Mouse (Mus musculus) embryonic facial prominence, embryonic 14.5 days (tissue): Measurements from ENCODE around the gene Dcbld1. TPM values are rescaled to one million over a fixed set of nuclear protein-coding genes. Genes with fewer than 3 reads are reported as not detected.
A peak's percentile ranks its signal among the peaks of the same experiment; 100 is the strongest.

Source experiments
- ATAC-seq: fragments of 200-750 bp; cut with Nextera tagmentation; 2 replicates; pipeline ENCODE4 v1.8.0; 2017; ENCODE audit warnings: low read depth, moderate number of reproducible peaks, moderate TSS enrichment
- DNase-seq: peaks from one replicate; pipeline ENCODE4 v3.0.0-alpha.2; 2015; ENCODE audit warnings: low spot score
- H3K27ac ChIP-seq: fragments of 300-500 bp; sonication (generic); replicated peaks from 2 replicates; pipeline ENCODE4 v1.5.1; 2014; ENCODE audit warnings: low read depth, mild to moderate bottlenecking, low read length, moderate library complexity
- H3K27me3 ChIP-seq: fragments of 300-500 bp; sonication (generic); replicated peaks from 2 replicates; pipeline ENCODE4 v1.6.1; 2014; ENCODE audit warnings: low read length; ENCODE audit not compliant: control insufficient read depth, insufficient read depth
- H3K36me3 ChIP-seq: fragments of 300-500 bp; sonication (generic); 2 replicates; pipeline ENCODE4 v1.6.1; 2014; ENCODE audit warnings: low read length, mixed read lengths; ENCODE audit not compliant: control insufficient read depth, insufficient read depth
- H3K4me1 ChIP-seq: fragments of 300-500 bp; sonication (generic); 2 replicates; pipeline ENCODE4 v1.6.1; 2014; ENCODE audit warnings: antibody characterized with exemption, low read length; ENCODE audit not compliant: control insufficient read depth, insufficient read depth
- H3K4me2 ChIP-seq: fragments of 300-500 bp; sonication (generic); 2 replicates; pipeline ENCODE4 v1.6.1; 2014; ENCODE audit warnings: low read depth, mild to moderate bottlenecking, low read length, moderate library complexity, mixed read lengths
- H3K4me3 ChIP-seq: fragments of 300-500 bp; sonication (generic); 2 replicates; pipeline ENCODE4 v1.5.1; 2014; ENCODE audit warnings: low read depth, mild to moderate bottlenecking, low read length
- H3K9ac ChIP-seq: fragments of 300-500 bp; sonication (generic); 2 replicates; pipeline ENCODE4 v1.6.1; 2014; ENCODE audit warnings: low read depth, mild to moderate bottlenecking, low read length, moderate library complexity, mixed read lengths
- H3K9me3 ChIP-seq: fragments of 300-500 bp; sonication (generic); 2 replicates; pipeline ENCODE4 v1.6.1; 2016; ENCODE audit warnings: low read length; ENCODE audit not compliant: control insufficient read depth
- WGBS: fragments of 180-500 bp; shearing (Covaris S2); extraction: QIAGEN DNeasy Blood & Tissue Kit; methylation state at CpG from one replicate; pipeline ENCODE4 v1.1.7; 2014; 5-methylcytosine and 5-hydroxymethylcytosine counted together
- polyA plus RNA-seq: library from polyadenylated mRNA; unstranded; fragments of >200 nt; fragmentation: Nextera tagmentation; extraction: Ambion mirVana; gene quantifications from 2 replicates; pipeline ENCODE4 v1.2.1, GENCODE M21; 2014

Gene Dcbld1
- polyA plus RNA-seq, 1 experiment from 2014 or later: 12.8 TPM

DNA sequence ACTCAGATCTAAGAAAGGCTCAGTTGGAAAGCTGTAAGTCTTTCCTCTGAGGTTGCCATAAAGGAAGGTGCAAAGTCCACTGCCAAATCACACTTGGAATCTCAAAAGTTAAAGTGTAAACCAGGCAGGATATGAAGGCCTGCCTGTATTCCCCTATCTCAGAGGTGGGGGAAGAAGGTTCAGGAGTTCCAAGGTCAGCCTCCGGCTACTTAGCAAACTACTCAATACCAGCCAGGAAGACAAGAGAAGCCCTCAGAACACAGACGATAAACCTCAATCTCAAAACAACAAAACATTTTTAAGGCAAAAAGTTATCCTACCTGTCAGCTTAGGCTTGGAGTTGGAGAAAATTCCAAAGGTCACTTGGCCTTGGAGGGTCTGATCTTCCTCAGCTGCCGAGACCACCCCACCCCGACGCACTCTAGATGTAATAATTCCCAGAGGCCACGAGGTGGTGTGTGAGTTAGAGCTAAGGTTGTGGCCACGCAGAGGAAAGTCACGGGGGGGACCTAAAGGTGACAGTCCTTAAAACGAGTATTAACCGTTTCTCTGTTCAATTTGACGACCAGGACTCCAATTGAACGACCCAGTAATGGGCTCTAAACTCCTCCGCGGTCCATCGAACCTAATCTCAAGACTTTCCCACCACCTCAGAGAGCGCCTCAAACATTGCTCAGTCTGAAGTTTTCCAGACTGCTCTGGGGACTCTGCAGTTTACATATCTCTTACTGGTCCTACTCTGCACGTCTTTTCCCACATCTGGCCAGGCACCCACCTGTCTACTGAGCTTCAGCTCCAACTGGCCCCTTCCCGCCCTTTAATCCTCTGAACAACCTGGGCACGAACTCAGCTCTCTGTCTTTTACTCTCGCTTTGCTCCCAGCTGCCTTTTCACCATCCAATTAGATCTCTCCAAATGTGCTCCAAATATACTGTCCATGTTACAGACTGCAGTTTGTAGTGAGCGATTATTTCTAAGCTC, 933 bp upstream of the Dcbld1 start:
- 0 out of 2 replicates have a peak, but pooled peaks have one; percentile 9 for ATAC-seq
- H3K4me1 ChIP-seq: no peaks in the 10 kb centered on the region
- H3K9me3 ChIP-seq: no peaks in the 10 kb centered on the region
- H3K27ac ChIP-seq: no peak overlapping the region
- DNase-seq: peak; percentile 42
- peak overlapping the region; percentile 86 for H3K4me3 ChIP-seq
- H3K27me3 ChIP-seq: no peaks in the 10 kb centered on the region
- no peak overlapping the region for H3K9ac ChIP-seq
- no peaks in the 10 kb centered on the region for H3K36me3 ChIP-seq
- 10% methylated on average over 21 of the region's 21 CpGs for WGBS
- H3K4me2 ChIP-seq: peak overlapping the region; percentile 87

DNA sequence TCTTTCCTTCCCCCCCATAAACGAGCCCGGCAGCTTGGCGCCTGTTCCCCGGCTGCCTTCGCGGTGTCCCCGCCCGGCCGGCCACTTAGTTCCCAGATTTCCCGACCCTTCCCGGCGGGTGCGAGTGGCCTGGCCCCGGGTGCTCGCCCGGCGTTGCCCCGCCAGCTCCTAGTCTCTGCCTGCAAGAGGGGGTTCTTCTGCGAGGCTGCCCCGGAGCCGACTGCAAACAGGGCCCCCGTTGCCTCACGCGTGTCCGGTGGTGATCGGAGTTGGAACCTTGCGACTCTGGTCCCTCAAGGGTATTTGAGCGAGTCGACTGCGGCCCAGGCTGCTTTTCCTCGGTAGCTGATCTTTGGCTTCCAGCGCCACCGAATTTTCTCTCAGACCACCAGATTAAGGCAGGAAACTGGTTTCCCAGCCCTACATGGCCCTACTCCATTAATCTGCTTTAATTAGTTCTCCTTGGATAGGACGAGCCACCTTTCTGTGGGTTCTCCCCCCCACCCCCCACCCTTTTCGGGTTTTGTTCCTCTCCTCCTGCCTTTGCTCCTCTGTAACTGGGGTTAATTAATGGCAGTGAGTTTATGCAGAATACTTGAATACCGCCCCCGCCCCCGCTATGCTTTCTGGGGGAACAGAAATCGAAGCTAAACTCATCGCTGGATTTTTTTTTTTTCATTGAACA, 692 bp downstream of the Dcbld1 start:
- peak overlapping the region; percentile 92 for H3K9ac ChIP-seq
- H3K36me3 ChIP-seq: no peaks in the 10 kb centered on the region
- under 1% methylated on average over 22 of the region's 40 CpGs for WGBS
- H3K4me1 ChIP-seq: no peaks in the 10 kb centered on the region
- peak overlapping the region; percentile 87 for H3K4me2 ChIP-seq
- peak overlapping the region; percentile 86 for H3K4me3 ChIP-seq
- H3K27me3 ChIP-seq: no peaks in the 10 kb centered on the region
- DNase-seq: peak; percentile 38
- H3K9me3 ChIP-seq: no peaks in the 10 kb centered on the region
- peak; percentile 42 for ATAC-seq
- H3K27ac ChIP-seq: peak overlapping the region; percentile 74

DNA sequence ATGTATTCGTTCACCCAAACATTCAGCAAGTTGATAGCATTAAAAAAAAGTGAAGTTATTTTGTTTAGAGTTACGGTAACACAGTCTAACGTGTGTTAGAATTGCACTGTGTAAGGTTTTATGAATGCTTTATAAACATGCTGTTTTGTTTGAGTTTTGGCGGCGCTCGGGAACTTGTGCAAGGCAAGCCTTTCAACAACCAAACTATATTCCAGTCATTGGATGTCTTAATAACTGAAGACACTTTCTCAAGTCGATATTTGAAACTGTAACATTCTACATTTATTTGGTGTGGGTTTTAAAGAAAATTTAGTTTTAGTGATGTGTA, 1.2 kb downstream of the Dcbld1 start:
- Histone ChIP-seq H3K27me3 (no peaks in the 10 kb centered on the region), H3K9me3 (no peaks in the 10 kb centered on the region), H3K9ac (peak overlapping the region; percentile 92), H3K4me1 (no peaks in the 10 kb centered on the region), H3K4me2 (peak overlapping the region; percentile 87), H3K27ac (no peak overlapping the region), H3K4me3 (peak overlapping the region; percentile 86), H3K36me3 (no peaks in the 10 kb centered on the region)
- 6% methylated on average over 7 of the region's 7 CpGs for WGBS
- ATAC-seq (no peak), DNase-seq (no peak)

DNA sequence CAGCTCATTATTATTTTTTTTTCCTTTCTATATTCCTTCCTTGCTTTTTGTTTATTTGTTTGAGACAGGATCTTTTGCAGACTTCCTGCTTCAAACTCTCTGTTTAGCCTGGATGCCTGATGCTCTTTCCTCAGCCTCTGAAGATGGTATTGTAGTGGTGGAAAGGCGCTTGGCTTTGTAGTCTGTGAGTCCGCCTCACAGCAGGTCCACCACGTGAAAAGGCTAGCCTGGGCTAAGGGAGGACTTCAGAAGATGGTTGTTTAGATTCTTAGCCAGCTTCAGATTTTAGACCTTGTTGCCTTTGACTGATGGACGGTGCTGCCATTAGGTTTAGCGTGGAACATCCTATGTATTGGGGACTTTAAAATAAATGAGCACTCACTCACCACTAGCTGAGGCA, 2.0 kb downstream of the Dcbld1 start:
- Histone ChIP-seq H3K27me3 (no peaks in the 10 kb centered on the region), H3K4me1 (no peaks in the 10 kb centered on the region), H3K9ac (no peak overlapping the region), H3K36me3 (no peaks in the 10 kb centered on the region), H3K4me2 (peak overlapping the region; percentile 87; the same call in 1 of the 2 replicates), H3K4me3 (peak overlapping the region; percentile 86; the same call in 1 of the 2 replicates), H3K9me3 (no peaks in the 10 kb centered on the region), H3K27ac (no peak overlapping the region)
- ATAC-seq (no peak), DNase-seq (no peak)
- WGBS: 85% methylated on average over 5 of the region's 5 CpGs

DNA sequence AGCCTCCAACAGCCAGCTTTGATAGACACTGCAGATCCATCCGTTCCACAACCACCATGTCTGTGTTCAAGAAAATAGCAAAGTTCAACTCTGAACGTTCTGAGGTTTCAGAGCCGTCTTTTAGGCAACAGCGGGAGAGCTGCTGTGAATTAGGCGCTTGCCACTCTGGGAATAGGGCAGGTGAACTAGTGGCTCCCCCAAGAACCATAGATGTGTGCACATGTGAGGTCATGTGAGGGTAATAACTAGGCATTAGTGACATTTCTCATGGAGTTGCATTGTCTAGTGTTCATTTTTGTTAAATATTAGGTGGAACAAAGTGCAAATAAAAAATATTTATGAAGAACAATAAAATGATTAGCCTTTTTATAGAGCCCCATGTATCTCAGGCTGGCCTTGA, 8.6 kb downstream of the Dcbld1 start:
- Histone ChIP-seq H3K36me3 (no peaks in the 10 kb centered on the region), H3K9me3 (no peaks in the 10 kb centered on the region), H3K9ac (no peak overlapping the region), H3K4me3 (no peak overlapping the region), H3K27ac (no peak overlapping the region), H3K4me1 (no peaks in the 10 kb centered on the region), H3K27me3 (no peaks in the 10 kb centered on the region), H3K4me2 (no peak overlapping the region)
- no peak for DNase-seq
- ATAC-seq: no peak
- 87% methylated on average over 5 of the region's 5 CpGs for WGBS

DNA sequence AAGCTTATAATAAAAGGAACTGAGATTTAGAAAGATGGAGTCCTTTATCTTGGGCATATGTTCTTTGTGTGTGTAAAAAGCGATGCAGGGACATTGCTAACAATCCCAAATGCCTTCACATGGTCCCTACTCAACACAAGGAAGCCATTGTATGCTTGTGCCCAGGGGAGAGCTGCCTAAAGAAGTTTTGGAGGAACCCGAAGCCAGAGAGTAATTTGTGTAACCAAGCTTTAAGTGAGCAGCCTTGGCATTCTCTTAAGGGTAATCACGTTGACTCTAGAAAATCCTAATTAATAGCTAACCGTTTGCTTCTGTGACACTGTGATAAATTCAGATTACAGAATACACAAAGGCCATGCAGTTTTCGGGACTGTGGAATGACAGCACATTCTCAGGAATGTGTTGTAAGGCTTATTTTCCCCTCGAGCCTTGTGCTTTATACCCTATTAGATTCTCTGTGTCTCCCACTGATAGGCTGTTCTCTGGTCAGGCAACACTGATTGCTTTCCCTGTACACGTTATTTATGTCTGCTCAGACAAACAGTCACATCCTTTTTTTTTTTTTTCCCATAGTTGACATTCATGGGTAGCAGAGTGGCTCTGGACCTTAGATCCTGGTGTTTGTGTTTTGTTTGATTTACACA, 9.4 kb downstream of the Dcbld1 start:
- DNase-seq: peak; percentile 10
- Histone ChIP-seq H3K4me2 (no peak overlapping the region), H3K9ac (no peak overlapping the region), H3K9me3 (no peaks in the 10 kb centered on the region), H3K36me3 (no peaks in the 10 kb centered on the region), H3K27me3 (no peaks in the 10 kb centered on the region), H3K27ac (no peak overlapping the region), H3K4me3 (no peak overlapping the region), H3K4me1 (no peaks in the 10 kb centered on the region)
- WGBS: 34% methylated on average over 7 of the region's 7 CpGs
- no peak for ATAC-seq

DNA sequence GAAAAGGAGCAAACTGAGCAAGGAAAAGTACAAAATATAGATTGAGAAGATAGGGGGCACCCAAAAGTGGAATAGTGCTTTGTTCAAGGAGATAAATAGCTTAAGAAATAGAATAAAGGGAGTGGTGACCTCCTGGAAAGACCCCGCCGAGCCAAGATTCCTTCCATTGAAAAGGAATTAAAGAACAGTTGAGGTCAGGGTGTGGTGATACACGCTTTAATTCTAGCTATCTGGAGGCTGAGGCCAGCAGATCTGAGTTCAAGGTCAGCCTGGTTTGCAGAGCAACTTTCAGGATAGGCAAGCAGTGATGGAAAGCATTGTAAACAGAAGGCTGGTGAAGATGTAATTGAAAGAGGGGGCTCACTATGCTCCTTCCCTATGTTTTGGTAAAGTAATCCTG, 12.8 kb downstream of the Dcbld1 start:
- H3K36me3 ChIP-seq: no peaks in the 10 kb centered on the region
- no peak overlapping the region for H3K4me2 ChIP-seq
- DNase-seq (no peak), ATAC-seq (no peak)
- no peaks in the 10 kb centered on the region for H3K27me3 ChIP-seq
- WGBS: 92% methylated on average over 3 of the region's 3 CpGs
- H3K4me1 ChIP-seq: no peaks in the 10 kb centered on the region
- no peaks in the 10 kb centered on the region for H3K9me3 ChIP-seq
- H3K9ac ChIP-seq: no peak overlapping the region
- no peak overlapping the region for H3K4me3 ChIP-seq
- H3K27ac ChIP-seq: no peak overlapping the region

DNA sequence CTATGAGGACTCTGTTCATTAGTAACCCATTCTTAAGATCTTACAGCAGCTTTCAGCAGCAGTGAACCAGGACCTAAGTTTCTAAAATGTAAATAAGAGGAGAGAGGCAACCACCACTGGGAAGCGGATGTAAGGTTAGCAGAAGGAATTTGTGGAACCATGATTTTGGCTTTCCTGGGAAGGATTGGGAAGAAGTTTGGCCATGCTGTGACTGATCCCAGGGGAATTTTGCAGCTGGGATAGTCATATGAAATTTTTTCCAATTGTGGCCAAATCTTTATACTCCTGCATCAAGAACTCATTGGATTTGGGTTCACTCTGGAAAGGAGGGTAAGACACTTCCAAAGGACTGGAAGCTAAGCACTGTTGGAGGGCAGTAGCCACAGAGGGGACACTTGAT, 18.8 kb downstream of the Dcbld1 start:
- 72% methylated on average over 1 of the region's 1 CpGs for WGBS

More for the DNA sequence above, 18.8 kb downstream of the Dcbld1 start:
- H3K9ac ChIP-seq: no peak overlapping the region
- H3K4me2 ChIP-seq: no peak overlapping the region
- H3K27ac ChIP-seq: no peak overlapping the region
- no peaks in the 10 kb centered on the region for H3K4me1 ChIP-seq
- DNase-seq: no peak
- H3K36me3 ChIP-seq: no peaks in the 10 kb centered on the region
- H3K4me3 ChIP-seq: no peak overlapping the region
- no peaks in the 10 kb centered on the region for H3K9me3 ChIP-seq
- ATAC-seq: no peak
- no peaks in the 10 kb centered on the region for H3K27me3 ChIP-seq
